Mouse (Mus musculus) hindbrain, embryonic 13.5 days (tissue): ENCODE measurements around the gene Fhl3. TPM values are rescaled to one million over a fixed set of nuclear protein-coding genes. Genes with fewer than 3 reads are reported as not detected.

Experiments
- ATAC-seq: fragments of 200-750 bp; cut with Nextera tagmentation; 2 replicates; pipeline ENCODE4 v1.8.0; 2017; ENCODE audit warnings: moderate TSS enrichment; ENCODE audit not compliant: low FRiP score
- H3K27ac ChIP-seq: fragments of 300-500 bp; sonication (generic); 2 replicates; pipeline ENCODE4 v1.5.1; 2015; ENCODE audit warnings: inconsistent platforms, mild to moderate bottlenecking, moderate library complexity
- H3K27me3 ChIP-seq: fragments of 300-500 bp; sonication (generic); 2 replicates; pipeline ENCODE4 v1.6.1; 2015; ENCODE audit warnings: mild to moderate bottlenecking, inconsistent platforms
- H3K36me3 ChIP-seq: fragments of 300-500 bp; sonication (generic); 2 replicates; pipeline ENCODE4 v1.6.1; 2015; ENCODE audit warnings: mild to moderate bottlenecking, inconsistent platforms
- H3K4me1 ChIP-seq: fragments of 300-500 bp; sonication (generic); replicated peaks from 2 replicates; pipeline ENCODE4 v1.6.1; 2015; ENCODE audit warnings: inconsistent platforms
- H3K4me2 ChIP-seq: fragments of 300-500 bp; sonication (generic); 2 replicates; pipeline ENCODE4 v1.6.1; 2015; ENCODE audit warnings: inconsistent platforms, mild to moderate bottlenecking, moderate library complexity
- H3K4me3 ChIP-seq: fragments of 300-500 bp; sonication (generic); 2 replicates; pipeline ENCODE4 v1.5.1; 2015; ENCODE audit warnings: mild to moderate bottlenecking, inconsistent platforms
- H3K9ac ChIP-seq: fragments of 300-500 bp; sonication (generic); 2 replicates; pipeline ENCODE4 v1.6.1; 2015; ENCODE audit warnings: mild to moderate bottlenecking, inconsistent platforms
- H3K9me3 ChIP-seq: fragments of 300-500 bp; sonication (generic); 2 replicates; pipeline ENCODE4 v1.6.1; 2016; ENCODE audit warnings: inconsistent platforms
- WGBS: fragments of 180-500 bp; shearing (Covaris S2); methylation state at CpG from one replicate; pipeline ENCODE4 v1.1.7; 2015; 5-methylcytosine and 5-hydroxymethylcytosine counted together
- polyA plus RNA-seq: library from polyadenylated mRNA; unstranded; fragments of >200 nt; fragmentation: Nextera tagmentation; extraction: Ambion mirVana; gene quantifications from 2 replicates; pipeline ENCODE4 v1.2.1, GENCODE M21; 2015

Fhl3 gene
- 2.7 and 2.9 TPM in 2 replicates for polyA plus RNA-seq

- ATAC-seq = peak; percentile 26
These were observed at the start of gene Fhl3 for GRCm38 (mm10) chr4:124700248-124700971. TSS of gene Fhl3 (plus strand) at chr4:124700701.

GRCm38 (mm10) chr4:124652886-124653285 lies 47.6 kb upstream of the Fhl3 start:
- no peak overlapping the region for H3K27ac ChIP-seq
- H3K27me3 ChIP-seq = peaks cover 72% of the 10 kb centered on the region
- H3K4me2 ChIP-seq = no peak overlapping the region
- H3K4me1 ChIP-seq = peaks cover 41% of the 10 kb centered on the region
- H3K36me3 ChIP-seq = no peaks in the 10 kb centered on the region
- no peak for ATAC-seq
- no peak overlapping the region for H3K4me3 ChIP-seq
- WGBS = under 1% methylated on average over 9 of the region's 9 CpGs
- no peaks in the 10 kb centered on the region for H3K9me3 ChIP-seq
- no peak overlapping the region for H3K9ac ChIP-seq

More at GRCm38 (mm10) chr4:124700248-124700971, at the start of gene Fhl3:
- peak within 1 kb of the TSS; percentile 58 for H3K4me3 ChIP-seq
- H3K27ac ChIP-seq = no peak within 1 kb of the TSS; the same call in 1 of the 2 replicates
- H3K36me3 ChIP-seq = no peaks in the 10 kb centered on the region
- H3K4me1 ChIP-seq = peaks cover 41% of the 10 kb centered on the region
- H3K27me3 ChIP-seq = peaks cover 84% of the 10 kb centered on the region
- WGBS = under 1% methylated on average over 54 of the region's 59 CpGs
- peak within 1 kb of the TSS; percentile 97 for H3K4me2 ChIP-seq
- H3K9ac ChIP-seq = peak within 1 kb of the TSS; percentile 80
- H3K9me3 ChIP-seq = no peaks in the 10 kb centered on the region

- Histone ChIP-seq H3K4me3 (peak within 1 kb of the TSS; percentile 57), H3K27ac (peak within 1 kb of the TSS; percentile 60; the same call in 1 of the 2 replicates), H3K36me3 (no peaks in the 10 kb centered on the region), H3K9ac (peak within 1 kb of the TSS; percentile 74), H3K4me2 (peak within 1 kb of the TSS; percentile 85), H3K27me3 (peaks cover 87% of the 10 kb centered on the region), H3K9me3 (no peaks in the 10 kb centered on the region), H3K4me1 (peaks cover 61% of the 10 kb centered on the region)
- no peak; the same call in 1 of the 2 replicates for ATAC-seq
- WGBS = 0% methylated on average over 15 of the region's 15 CpGs
These were observed 44.0 kb upstream of the Fhl3 start, which contains the start of gene Pou3f1 for GRCm38 (mm10) chr4:124656518-124656853. TSS of gene Pou3f1 (plus strand) at chr4:124656807.

DNA sequence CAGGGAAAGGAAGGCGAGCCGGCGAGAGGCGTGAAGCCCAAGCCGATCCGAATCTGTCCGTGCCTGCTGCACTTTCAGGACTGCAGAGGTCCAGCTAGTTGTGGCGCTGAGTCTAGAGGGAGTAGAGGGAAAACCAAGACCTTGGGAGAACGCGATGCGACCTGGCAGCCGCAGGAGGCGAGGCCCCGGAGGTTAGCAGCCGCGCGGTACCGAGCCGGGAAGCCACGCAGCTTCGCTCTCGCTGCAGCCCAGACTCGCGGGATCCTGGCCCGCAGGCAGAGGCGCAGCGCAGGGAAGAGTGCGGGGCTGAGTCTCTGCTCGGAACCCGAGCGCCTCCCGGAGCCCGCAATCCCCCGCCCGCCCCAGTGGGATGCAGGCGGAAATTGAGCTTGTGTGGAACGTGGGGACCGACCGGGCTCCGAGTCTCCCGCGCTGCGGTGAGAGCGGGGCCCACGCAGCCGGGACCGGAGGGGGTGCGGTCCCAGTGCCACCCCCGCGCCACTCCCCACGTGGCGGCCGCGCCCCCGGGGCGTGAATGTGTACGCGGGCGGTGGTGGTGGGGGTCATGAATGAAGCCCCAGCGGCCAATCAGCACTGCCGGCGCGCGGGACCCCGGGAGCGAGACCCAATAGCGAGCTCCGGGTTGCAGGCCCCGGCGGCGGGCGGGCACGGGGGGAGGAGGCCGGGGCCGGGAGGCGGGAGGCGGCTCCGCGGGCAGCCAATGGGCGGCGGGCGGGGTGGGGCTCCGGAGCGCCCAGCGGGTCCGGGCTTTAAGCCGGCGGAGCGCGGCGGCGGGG lies 43.4 kb upstream of the Fhl3 start:
- Histone ChIP-seq H3K9ac (peak overlapping the region; percentile 74), H3K27me3 (peaks cover 90% of the 10 kb centered on the region), H3K4me1 (peaks cover 66% of the 10 kb centered on the region), H3K9me3 (no peaks in the 10 kb centered on the region), H3K27ac (peak overlapping the region; percentile 60; the same call in 1 of the 2 replicates), H3K36me3 (no peaks in the 10 kb centered on the region), H3K4me2 (peak overlapping the region; percentile 85), H3K4me3 (peak overlapping the region; percentile 57)
- peak; percentile 91 for ATAC-seq
- WGBS = under 1% methylated on average over 85 of the region's 92 CpGs

- Histone ChIP-seq H3K27ac (peak overlapping the region; percentile 44; the same call in 1 of the 2 replicates), H3K27me3 (peaks cover 91% of the 10 kb centered on the region), H3K4me2 (peak overlapping the region; percentile 85), H3K9me3 (no peaks in the 10 kb centered on the region), H3K9ac (peak overlapping the region; percentile 74), H3K36me3 (no peaks in the 10 kb centered on the region), H3K4me1 (peaks cover 61% of the 10 kb centered on the region), H3K4me3 (peak overlapping the region; percentile 57)
- WGBS = 0% methylated on average over 29 of the region's 61 CpGs
- peak; percentile 6 for ATAC-seq
These were observed 42.7 kb upstream of the Fhl3 start for GRCm38 (mm10) chr4:124657781-124658180.

GRCm38 (mm10) chr4:124658412-124658851 lies 42.1 kb upstream of the Fhl3 start:
- ATAC-seq = no peak
- Histone ChIP-seq H3K4me2 (peak overlapping the region; percentile 85), H3K27ac (peak overlapping the region; percentile 44; the same call in 1 of the 2 replicates), H3K4me1 (peaks cover 57% of the 10 kb centered on the region), H3K9me3 (no peaks in the 10 kb centered on the region), H3K9ac (peak overlapping the region; percentile 74), H3K27me3 (peaks cover 91% of the 10 kb centered on the region), H3K36me3 (no peaks in the 10 kb centered on the region), H3K4me3 (peak overlapping the region; percentile 57)
- under 1% methylated on average over 39 of the region's 39 CpGs for whole genome bisulfite sequencing

DNA sequence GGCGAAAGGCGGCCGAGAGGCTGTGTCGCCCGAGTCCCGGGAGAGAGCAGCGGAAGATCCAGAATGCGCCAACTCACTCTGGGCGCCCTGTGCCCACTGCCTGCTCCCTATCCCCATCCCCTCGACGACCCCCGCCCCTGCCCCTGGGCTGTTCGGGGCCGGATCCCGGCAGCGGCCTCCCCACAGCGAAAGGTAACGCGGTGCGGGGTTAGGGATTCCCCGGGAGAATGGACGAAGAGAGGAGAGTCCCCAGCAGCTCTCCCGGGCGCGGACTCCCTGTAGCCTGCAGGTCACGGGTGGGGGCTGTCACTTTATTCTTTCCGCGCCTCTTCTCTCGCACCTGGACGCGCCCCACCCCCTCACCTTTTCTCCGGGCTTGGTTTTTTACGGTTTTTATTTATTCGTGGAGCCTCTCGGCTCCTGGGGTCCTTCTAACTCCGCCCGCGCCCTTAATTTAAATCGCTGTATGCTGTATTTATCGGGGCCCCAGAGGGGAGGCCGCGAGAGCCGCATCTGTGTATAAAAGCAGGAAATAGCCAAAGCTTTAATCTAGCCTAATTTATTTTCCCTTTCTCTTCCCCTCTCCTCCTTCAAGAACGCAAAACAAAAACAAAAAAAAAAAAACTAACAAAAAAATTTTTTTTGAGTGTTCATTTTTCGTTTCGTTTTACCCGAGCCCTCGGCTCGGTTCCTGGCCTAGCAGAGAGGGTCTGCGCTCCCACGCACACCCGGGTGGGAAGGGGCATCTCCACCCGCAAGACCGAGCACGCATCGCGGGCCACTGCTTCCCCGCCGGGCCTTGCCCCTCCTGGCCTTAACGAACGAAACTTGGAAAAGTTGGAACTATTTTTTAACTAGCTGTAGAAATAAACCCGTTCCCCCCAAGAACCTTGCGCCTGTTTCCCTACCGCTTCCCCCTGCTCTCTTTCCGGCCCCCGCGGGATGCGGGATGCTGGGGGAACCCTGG lies 41.0 kb upstream of the Fhl3 start:
- H3K9me3 ChIP-seq = no peaks in the 10 kb centered on the region
- H3K4me2 ChIP-seq = peak overlapping the region; percentile 85
- H3K4me1 ChIP-seq = peaks cover 68% of the 10 kb centered on the region
- H3K27me3 ChIP-seq = peaks cover 91% of the 10 kb centered on the region
- peak overlapping the region; percentile 74 for H3K9ac ChIP-seq
- no peaks in the 10 kb centered on the region for H3K36me3 ChIP-seq
- H3K4me3 ChIP-seq = peak overlapping the region; percentile 57
- WGBS = 1% methylated on average over 68 of the region's 68 CpGs
- no peak for ATAC-seq
- H3K27ac ChIP-seq = peak overlapping the region; percentile 55

- H3K36me3 ChIP-seq = no peaks in the 10 kb centered on the region
- no peaks in the 10 kb centered on the region for H3K9me3 ChIP-seq
- no peak for ATAC-seq
- no peak overlapping the region for H3K27ac ChIP-seq
- no peak overlapping the region for H3K9ac ChIP-seq
- H3K4me3 ChIP-seq = peak overlapping the region; percentile 28
- peak overlapping the region; percentile 44 for H3K4me2 ChIP-seq
- WGBS = 49% methylated on average over 3 of the region's 3 CpGs
- H3K27me3 ChIP-seq = peaks cover 90% of the 10 kb centered on the region
- H3K4me1 ChIP-seq = peaks cover 73% of the 10 kb centered on the region
These were observed 39.9 kb upstream of the Fhl3 start for GRCm38 (mm10) chr4:124660603-124661002.

GRCm38 (mm10) chr4:124663034-124663433 lies 37.5 kb upstream of the Fhl3 start:
- Histone ChIP-seq H3K4me1 (peaks cover 60% of the 10 kb centered on the region), H3K27ac (no peak overlapping the region), H3K36me3 (no peaks in the 10 kb centered on the region), H3K9ac (no peak overlapping the region), H3K9me3 (no peaks in the 10 kb centered on the region), H3K4me2 (no peak overlapping the region; the same call in 1 of the 2 replicates), H3K27me3 (peaks cover 92% of the 10 kb centered on the region), H3K4me3 (no peak overlapping the region)
- 57% methylated on average over 3 of the region's 3 CpGs for WGBS
- no peak for ATAC-seq

GRCm38 (mm10) chr4:124664185-124664584 lies 36.3 kb upstream of the Fhl3 start:
- Histone ChIP-seq H3K27me3 (peaks cover 84% of the 10 kb centered on the region), H3K9me3 (no peaks in the 10 kb centered on the region), H3K9ac (no peak overlapping the region), H3K27ac (no peak overlapping the region), H3K4me1 (peaks cover 59% of the 10 kb centered on the region), H3K4me2 (no peak overlapping the region), H3K36me3 (no peaks in the 10 kb centered on the region), H3K4me3 (no peak overlapping the region)
- no peak for ATAC-seq
- 51% methylated on average over 9 of the region's 9 CpGs for WGBS

- WGBS = 61% methylated on average over 15 of the region's 15 CpGs
- H3K36me3 ChIP-seq = no peaks in the 10 kb centered on the region
- no peak overlapping the region for H3K9ac ChIP-seq
- H3K27ac ChIP-seq = no peak overlapping the region
- H3K4me1 ChIP-seq = peaks cover 55% of the 10 kb centered on the region
- ATAC-seq = no peak
- no peak overlapping the region for H3K4me2 ChIP-seq
- H3K9me3 ChIP-seq = no peaks in the 10 kb centered on the region
- H3K4me3 ChIP-seq = no peak overlapping the region
- peaks cover 83% of the 10 kb centered on the region for H3K27me3 ChIP-seq
These were observed 35.9 kb upstream of the Fhl3 start for GRCm38 (mm10) chr4:124664604-124665003.
